In the genomic region with DNA sequence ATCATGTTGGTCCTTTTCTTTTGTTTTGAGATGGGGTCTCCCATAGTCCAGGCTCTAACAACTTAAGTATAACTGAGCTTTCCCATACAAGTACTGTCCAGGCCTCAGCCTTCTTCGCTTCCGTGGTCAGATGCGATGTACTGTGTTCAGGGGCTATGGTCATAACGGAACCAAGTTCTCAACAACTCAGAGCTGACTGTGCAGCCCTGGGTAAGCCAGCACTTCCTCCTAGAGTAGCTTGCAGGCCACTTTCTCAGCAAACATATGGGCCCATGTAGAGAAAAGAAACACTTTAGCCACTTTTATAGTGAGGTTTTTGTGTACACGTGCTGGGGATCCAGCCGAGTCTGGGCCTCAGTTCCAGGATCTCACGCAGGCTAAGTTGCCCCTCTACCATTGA, we compare ENCODE assay signal across 33 mouse cellular contexts. TPM values are rescaled to one million over a fixed set of nuclear protein-coding genes. Genes with fewer than 3 reads are reported as not detected.
DNase-seq lines count a peak whose midpoint lies in the region; ATAC-seq lines count a peak whose summit lies in the region.
"Had no signal": no experiment of that assay in that cellular context is flagged by ENCODE, and none has a peak within 500 bp of the region (broad histone marks: within the 10 kb centered on the region; RNA-seq: fewer than 3 reads in every experiment).

No protein-coding gene starts in this region.

- H3K36me3 ChIP-seq in splenic B cell, adult 2 months (ENCODE audit: control insufficient read depth, insufficient read depth, low read length, poor library complexity, severe bottlenecking) = no peaks in the 10 kb centered on the region
- no peaks in the 10 kb centered on the region for H3K36me3 ChIP-seq in hindbrain, embryonic 10.5 days
- no peaks in the 10 kb centered on the region for H3K36me3 ChIP-seq in midbrain, embryonic 16.5 days (ENCODE audit: control insufficient read depth, insufficient read depth, low read length)
- H3K36me3 ChIP-seq: heart, embryonic 13.5 days; hindbrain, embryonic 12.5 days; intestine, embryonic 15.5 days; limb, embryonic 13.5 days; liver, embryonic 15.5 days; neural tube, embryonic 15.5 days had no signal

- no peaks in the 10 kb centered on the region for H3K27me3 ChIP-seq in splenic B cell, adult 2 months (ENCODE audit: control insufficient read depth, insufficient read depth, low read length, poor library complexity, severe bottlenecking)
- no peaks in the 10 kb centered on the region for H3K27me3 ChIP-seq in hindbrain, embryonic 10.5 days (ENCODE audit: insufficient read depth, poor library complexity, severe bottlenecking)
- H3K27me3 ChIP-seq in midbrain, embryonic 16.5 days (ENCODE audit: control insufficient read depth, insufficient read depth, low read depth, low read length) = no peaks in the 10 kb centered on the region
- H3K27me3 ChIP-seq: hindbrain, embryonic 12.5 days; intestine, embryonic 15.5 days; liver, embryonic 15.5 days; neural tube, embryonic 15.5 days; Patski had no signal

- no peak overlapping the region for H3K9ac ChIP-seq in midbrain, embryonic 16.5 days (ENCODE audit: low read depth, low read length)
- H3K9ac ChIP-seq: forebrain, embryonic 13.5 days; heart, embryonic 13.5 days; hindbrain, embryonic 12.5 days; intestine, embryonic 15.5 days; limb, embryonic 13.5 days; liver, embryonic 15.5 days; neural tube, embryonic 15.5 days had no signal

- no peaks in the 10 kb centered on the region for H3K4me1 ChIP-seq in hindbrain, embryonic 10.5 days (replicated peaks)
- no peaks in the 10 kb centered on the region for H3K4me1 ChIP-seq in midbrain, embryonic 16.5 days (ENCODE audit: control insufficient read depth, insufficient read depth, low read length)
- H3K4me1 ChIP-seq: forebrain, embryonic 13.5 days; heart, embryonic 13.5 days; hindbrain, embryonic 12.5 days; intestine, embryonic 15.5 days; limb, embryonic 13.5 days; liver, embryonic 15.5 days; neural tube, embryonic 15.5 days had no signal

- peak; percentile 19 for DNase-seq in layer of hippocampus, adult 9-11 months
- no peak for DNase-seq in layer of hippocampus, postnatal 14 days (ENCODE audit: low spot score in 2 of 2)
- peak; percentile 62 to 63 for DNase-seq in spleen, postnatal 36 days (ENCODE audit: low spot score in 2 of 2)
- no peak for DNase-seq in spleen, postnatal 4 days (ENCODE audit: low spot score in 2 of 2)
- peak; percentile 55 for DNase-seq in splenic B cell, adult 2 months (ENCODE audit: low read depth, low spot score)
- no peak for DNase-seq in hindbrain, embryonic 10.5 days (ENCODE audit: low spot score)
- DNase-seq: adrenal gland, postnatal 10 days; cerebellum, adult 8-10 months; cerebellum, postnatal 25 days; gastrocnemius, adult 2 months; gastrocnemius, postnatal 36 days; heart, postnatal 10 days; kidney, adult 9 months; kidney, postnatal 14 days; lung, postnatal 36 days; midbrain, embryonic 14.5 days; retina, postnatal 1 day; right cerebral cortex, postnatal 14 days; thymus, adult 2 months; thymus, postnatal 36 days had no signal

- no peak overlapping the region for H3K4me3 ChIP-seq in hindbrain, embryonic 10.5 days
- no peak overlapping the region for H3K4me3 ChIP-seq in midbrain, embryonic 16.5 days (ENCODE audit: low read depth, low read length)
- H3K4me3 ChIP-seq: forebrain, embryonic 13.5 days; gastrocnemius, adult 2 months; heart, embryonic 13.5 days; hindbrain, embryonic 12.5 days; intestine, embryonic 15.5 days; left cerebral cortex, adult 2 months; limb, embryonic 13.5 days; liver, embryonic 15.5 days; neural tube, embryonic 15.5 days had no signal

- 89% methylated on average over 7 of the region's 7 CpGs for WGBS in hindbrain, embryonic 10.5 days
- WGBS in midbrain, embryonic 16.5 days = 89% methylated on average over 7 of the region's 7 CpGs

- no peak overlapping the region for H3K27ac ChIP-seq in hindbrain, embryonic 10.5 days
- H3K27ac ChIP-seq in midbrain, embryonic 16.5 days (ENCODE audit: low read length) = no peak overlapping the region
- H3K27ac ChIP-seq: forebrain, embryonic 13.5 days; gastrocnemius, adult 2 months; heart, embryonic 13.5 days; hindbrain, embryonic 12.5 days; hindbrain, postnatal 0 days; intestine, embryonic 15.5 days; left cerebral cortex, adult 2 months; limb, embryonic 13.5 days; liver, embryonic 15.5 days; neural tube, embryonic 15.5 days had no signal

- H3K9me3 ChIP-seq in hindbrain, embryonic 10.5 days = no peaks in the 10 kb centered on the region
- no peaks in the 10 kb centered on the region for H3K9me3 ChIP-seq in midbrain, embryonic 16.5 days (replicated peaks; ENCODE audit: control insufficient read depth, low read length, poor library complexity, severe bottlenecking)
- H3K9me3 ChIP-seq: forebrain, embryonic 13.5 days; heart, embryonic 13.5 days; hindbrain, embryonic 12.5 days; intestine, embryonic 15.5 days; limb, embryonic 13.5 days; liver, embryonic 15.5 days; neural tube, embryonic 15.5 days had no signal

- H3K4me2 ChIP-seq in midbrain, embryonic 16.5 days (ENCODE audit: low read length) = no peak overlapping the region
- H3K4me2 ChIP-seq: forebrain, embryonic 13.5 days; heart, embryonic 13.5 days; hindbrain, embryonic 12.5 days; intestine, embryonic 15.5 days; limb, embryonic 13.5 days; liver, embryonic 15.5 days; neural tube, embryonic 15.5 days had no signal

- ATAC-seq in hematopoietic stem cell, adult 5-6 weeks (replicated peaks in 1 of 2; ENCODE audit: insufficient read depth in 1 of 2, low FRiP score in 2 of 2, low TSS enrichment in 1 of 2, low read depth in 1 of 2, poor library complexity in 2 of 2, severe bottlenecking in 2 of 2) = peak; percentile 31 to 43; a peak in 1 of 4 replicates
- ATAC-seq in midbrain, embryonic 16.5 days = no peak
- ATAC-seq: forebrain, embryonic 13.5 days; hindbrain, postnatal 0 days; intestine, embryonic 15.5 days; Patski had no signal

RNA-seq across cellular contexts. Expression of gene Hck, which starts 14.4 kb away (rescaled TPM):
- 1 to 10 TPM; 2.2 to 2.4 TPM for total RNA-seq in layer of hippocampus, postnatal 14 days (2021)
- 9.0 and 26.3 TPM in 2 replicates for total RNA-seq in hematopoietic stem cell, adult 5-6 weeks (2017)
- polyA plus RNA-seq in hindbrain, embryonic 10.5 days (2016; fragmentation: Nextera tagmentation; extraction: Ambion mirVana) = 1.4 and 2.7 TPM in 2 replicates
- polyA plus RNA-seq in midbrain, embryonic 16.5 days (2015; fragmentation: Nextera tagmentation; extraction: Ambion mirVana) = 3.4 and 4.9 TPM in 2 replicates
- total RNA-seq: MEL had no signal

RNA-seq across cellular contexts. Expression of gene Tm9sf4, which starts 38.4 kb away (rescaled TPM):
- total RNA-seq in layer of hippocampus, postnatal 14 days (2021) = 10 to 100 TPM; 93.0 to 93.3 TPM
- 62.0 and 83.4 TPM in 2 replicates for total RNA-seq in hematopoietic stem cell, adult 5-6 weeks (2017)
- 74.5 and 80.5 TPM in 2 replicates for polyA plus RNA-seq in hindbrain, embryonic 10.5 days (2016; fragmentation: Nextera tagmentation; extraction: Ambion mirVana)
- polyA plus RNA-seq in midbrain, embryonic 16.5 days (2015; fragmentation: Nextera tagmentation; extraction: Ambion mirVana) = 84.4 and 85.8 TPM in 2 replicates

RNA-seq across cellular contexts. Expression of gene Ccm2l, which starts 56.9 kb away (rescaled TPM):
- total RNA-seq in layer of hippocampus, postnatal 14 days (2021) = 1 to 10 TPM; 5.5 to 7.4 TPM
- total RNA-seq in hematopoietic stem cell, adult 5-6 weeks (2017) = 5.4 and 11.4 TPM in 2 replicates
- 1.3 and 1.8 TPM in 2 replicates for polyA plus RNA-seq in hindbrain, embryonic 10.5 days (2016; fragmentation: Nextera tagmentation; extraction: Ambion mirVana)
- 1.0 and 1.2 TPM in 2 replicates for polyA plus RNA-seq in midbrain, embryonic 16.5 days (2015; fragmentation: Nextera tagmentation; extraction: Ambion mirVana)
- total RNA-seq: MEL had no signal
- polyA plus RNA-seq: Patski had no signal

Comparison
In these comparisons a context has a peak if more than half of its experiments do, and no peak if none do; other contexts are left out.
1. DNase-seq: peak in layer of hippocampus, adult 9-11 months (single experiment), spleen, postnatal 36 days (2 of 2) and splenic B cell, adult 2 months (single experiment); none in layer of hippocampus, postnatal 14 days (0 of 2), spleen, postnatal 4 days (0 of 2) and hindbrain, embryonic 10.5 days (single experiment).